Mouse (Mus musculus) adrenal gland, adult 2 months (tissue): ENCODE data around the gene Dnajc2. TPM values are rescaled to one million over a fixed set of nuclear protein-coding genes. Genes with fewer than 3 reads are reported as not detected.

Experiments
- polyA plus RNA-seq: library from polyadenylated mRNA; depleted of rRNA; stranded (reverse); fragments of >200 nt; gene quantifications from 2 replicates; pipeline ENCODE4 v1.2.3, GENCODE M21; 2012; rRNA removed
- total RNA-seq, 2 experiments: library from RNA; stranded (reverse); gene quantifications; 2 replicates each; pipeline ENCODE4 v1.2.3; 2021

Dnajc2 gene
- total and polyA plus RNA-seq, 3 experiments = 27.6 to 42.7 (median 33.5) TPM

Other genes starting within 250 kb of the Dnajc2 start
- gene Lrrc17, start 241.7 kb downstream of the Dnajc2 start, total RNA-seq = 1 to 10 TPM; 2.3 to 3.1 TPM
- gene Lrrc17, start 241.7 kb downstream of the Dnajc2 start, polyA plus RNA-seq = 0.65 and 0.75 TPM in 2 replicates
- gene Fbxl13, start 139.6 kb downstream of the Dnajc2 start, total RNA-seq = under 1 TPM in 1 of 2 experiments, not detected in 1; 0.20 TPM
- gene Fbxl13, start 139.6 kb downstream of the Dnajc2 start, polyA plus RNA-seq = 0.03 and 0.06 TPM in 2 replicates
- gene Armc10, start 139.4 kb downstream of the Dnajc2 start, total RNA-seq = 10 to 100 TPM; 17.9 to 18.0 TPM
- gene Armc10, start 139.4 kb downstream of the Dnajc2 start, polyA plus RNA-seq = 355 and 410 TPM in 2 replicates
- gene Napepld, start 83.9 kb downstream of the Dnajc2 start, total RNA-seq = 10 to 100 TPM; 21.2 to 54.5 TPM
- gene Napepld, start 83.9 kb downstream of the Dnajc2 start, polyA plus RNA-seq = 13.2 and 21.6 TPM in 2 replicates
- gene Pmpcb, start 48.1 kb downstream of the Dnajc2 start, total RNA-seq = 100 to 1,000 TPM; 273 to 311 TPM
- 27.1 and 35.1 TPM in 2 replicates for gene Pmpcb, start 48.1 kb downstream of the Dnajc2 start, polyA plus RNA-seq
- gene Psmc2, start within 50 bp of the Dnajc2 start, total RNA-seq = 100 to 1,000 TPM; 136 to 146 TPM
- gene Psmc2, start within 50 bp of the Dnajc2 start, polyA plus RNA-seq = 7.7 and 8.2 TPM in 2 replicates
- under 1 TPM in 1 of 2 experiments, not detected in 1; 0.14 TPM for gene Slc26a5, start 80.4 kb upstream of the Dnajc2 start, total RNA-seq
- not detected in 2 replicates for gene Slc26a5, start 80.4 kb upstream of the Dnajc2 start, polyA plus RNA-seq